Mouse (Mus musculus) heart, postnatal 10 days (tissue): ENCODE results near the gene Thada. TPM values are rescaled to one million over a fixed set of nuclear protein-coding genes. Genes with fewer than 3 reads are reported as not detected.
"Not testable (repeated sequence)": the region's sequence is repeated elsewhere in the genome, so short reads cannot be mapped to it uniquely, and the experiment has no call there.

Experiments
- DNase-seq, 2 experiments: peaks; one replicate each; pipeline ENCODE4 v3.0.0; 2021
- intact Hi-C: fragments of 180-260 bp; cut with DNase I; formaldehyde crosslinking; loops from one replicate; pipeline ENCODE4 v1.15.1; 2025
- total RNA-seq, 2 experiments: library from RNA; stranded (reverse); gene quantifications; 2 replicates each; pipeline ENCODE4 v1.2.3; 2021

Thada gene
- total RNA-seq, 2 experiments from 2014 or later: 8.8 to 11.7 TPM

DNA sequence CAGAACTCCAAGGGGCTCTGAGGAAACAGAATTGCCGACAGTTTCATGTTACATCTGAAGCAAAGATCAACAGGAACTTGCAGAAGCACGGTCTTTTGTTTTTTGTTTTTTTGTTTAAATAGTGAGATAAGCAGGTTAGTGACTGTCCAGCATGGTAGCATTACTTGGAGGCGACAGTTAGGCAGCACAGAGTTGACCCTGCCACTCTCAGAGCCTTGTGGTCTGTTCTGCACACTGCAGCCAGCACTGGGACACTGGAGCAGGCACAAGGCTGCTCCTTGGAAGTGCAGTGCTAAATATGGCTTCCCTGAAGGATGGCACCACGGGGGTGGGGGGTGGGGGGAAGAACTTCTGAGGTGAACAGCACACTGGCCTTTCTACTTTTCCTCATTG lies 271.0 kb downstream of the Thada start:
- intact Hi-C loops: no loop called here
- no peak for DNase-seq

DNA sequence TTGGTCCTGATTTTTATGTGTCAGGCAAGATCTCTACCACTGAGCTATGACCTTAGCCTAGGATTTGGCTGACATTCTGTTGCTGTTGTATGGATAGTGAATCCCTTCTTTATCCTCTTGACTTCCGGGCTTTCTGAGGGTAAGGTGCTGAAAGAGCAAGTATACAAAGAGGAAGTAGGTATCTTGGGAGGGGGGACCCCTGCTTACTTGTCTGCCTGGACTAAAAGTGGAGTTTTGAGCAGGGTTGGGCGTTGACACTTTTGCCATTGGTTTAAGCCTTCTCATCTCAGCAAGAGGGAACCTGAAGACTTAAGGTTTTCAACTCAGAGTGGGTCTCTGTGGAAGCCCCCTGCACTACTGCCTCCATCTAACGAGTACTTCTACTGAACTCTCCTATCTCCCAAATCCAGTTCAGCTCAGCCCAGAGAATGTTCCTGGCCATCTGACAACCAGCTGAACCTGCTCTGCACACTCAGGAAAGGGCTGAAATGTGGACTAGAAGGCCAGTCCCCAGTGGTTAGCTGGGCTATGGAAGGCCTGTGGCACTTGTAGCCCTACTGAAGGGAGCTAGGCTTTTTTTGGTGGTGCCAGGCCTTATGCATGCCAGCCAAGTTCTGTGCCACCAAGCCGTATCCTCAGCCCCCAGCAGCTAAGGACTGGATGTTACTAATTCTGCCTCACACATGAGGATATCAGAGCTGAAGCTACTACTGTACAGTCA lies 271.6 kb downstream of the Thada start:
- peak in 1 of 2 experiments; percentile 31 for DNase-seq
- intact Hi-C loops: no loop called here

DNA sequence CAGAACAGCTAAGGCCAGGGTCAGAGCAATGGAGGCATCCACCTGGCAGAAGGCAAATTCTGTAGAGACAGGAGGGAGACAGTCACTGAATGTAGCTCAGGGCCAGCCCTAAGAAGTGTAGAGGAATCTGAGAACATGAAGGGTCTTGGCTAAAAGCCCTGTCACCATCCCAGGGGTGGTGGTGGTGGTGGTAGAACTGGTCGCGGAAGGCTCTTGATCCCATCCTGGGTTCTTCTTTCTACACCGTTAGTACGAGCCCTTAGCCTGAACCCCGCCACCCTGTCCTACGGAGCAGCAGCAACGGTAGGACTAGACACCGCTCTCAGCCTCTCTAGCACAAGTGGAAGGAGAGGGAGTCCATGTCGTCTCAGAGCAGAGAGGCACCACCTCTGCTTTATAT lies 272.6 kb downstream of the Thada start:
- DNase-seq: no peak
- intact Hi-C loops: no loop called here

DNA sequence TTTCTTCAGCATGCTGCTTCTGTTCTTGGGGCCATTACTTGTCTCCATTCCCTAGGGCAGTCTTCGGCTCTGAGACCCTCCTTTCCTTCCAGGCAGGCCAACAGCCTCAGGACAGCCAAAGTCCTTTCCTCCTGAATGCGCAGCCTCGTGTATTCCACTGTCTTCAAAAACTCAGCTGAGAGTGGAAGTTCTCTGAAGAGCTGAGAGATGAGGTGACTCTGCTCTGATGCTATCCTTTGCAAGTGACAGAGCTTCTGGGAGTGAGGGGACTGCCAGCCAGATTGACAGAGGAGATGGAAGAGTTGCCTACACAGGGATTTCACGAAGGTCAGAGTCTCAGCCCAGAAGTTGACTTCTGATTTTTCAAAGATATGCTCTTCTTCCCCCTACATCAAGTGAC lies 274.1 kb downstream of the Thada start:
- intact Hi-C loops: loop anchor here (2.0 kb wide), 3 partner anchors 163 to 289 kb away; no protein-coding TSS in a partner anchor
- DNase-seq: no peak

DNA sequence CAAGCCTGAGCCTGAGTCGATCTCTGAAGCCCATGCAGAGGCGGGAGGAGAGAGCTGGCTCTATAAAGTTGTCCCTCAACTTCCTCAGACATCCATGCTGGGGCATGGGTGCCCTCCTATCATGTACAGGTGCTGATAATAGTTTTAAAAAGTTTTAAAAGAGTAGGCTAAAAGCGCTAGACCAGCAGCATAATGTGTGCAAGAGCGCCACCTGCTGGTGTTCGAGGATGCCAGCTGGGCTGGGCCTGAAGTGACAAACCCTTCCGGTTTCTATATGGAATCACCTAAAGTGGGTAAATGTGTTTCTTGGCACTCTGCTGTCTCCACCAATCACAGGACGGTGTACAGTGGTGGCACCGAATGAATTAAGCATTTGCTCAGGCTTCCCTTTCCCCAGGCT lies 275.1 kb downstream of the Thada start:
- intact Hi-C loops: loop anchor here (1.0 to 2.0 kb wide), 4 partner anchors 79 to 288 kb away; no protein-coding TSS in a partner anchor
- peak; percentile 89 to 94 for DNase-seq

DNA sequence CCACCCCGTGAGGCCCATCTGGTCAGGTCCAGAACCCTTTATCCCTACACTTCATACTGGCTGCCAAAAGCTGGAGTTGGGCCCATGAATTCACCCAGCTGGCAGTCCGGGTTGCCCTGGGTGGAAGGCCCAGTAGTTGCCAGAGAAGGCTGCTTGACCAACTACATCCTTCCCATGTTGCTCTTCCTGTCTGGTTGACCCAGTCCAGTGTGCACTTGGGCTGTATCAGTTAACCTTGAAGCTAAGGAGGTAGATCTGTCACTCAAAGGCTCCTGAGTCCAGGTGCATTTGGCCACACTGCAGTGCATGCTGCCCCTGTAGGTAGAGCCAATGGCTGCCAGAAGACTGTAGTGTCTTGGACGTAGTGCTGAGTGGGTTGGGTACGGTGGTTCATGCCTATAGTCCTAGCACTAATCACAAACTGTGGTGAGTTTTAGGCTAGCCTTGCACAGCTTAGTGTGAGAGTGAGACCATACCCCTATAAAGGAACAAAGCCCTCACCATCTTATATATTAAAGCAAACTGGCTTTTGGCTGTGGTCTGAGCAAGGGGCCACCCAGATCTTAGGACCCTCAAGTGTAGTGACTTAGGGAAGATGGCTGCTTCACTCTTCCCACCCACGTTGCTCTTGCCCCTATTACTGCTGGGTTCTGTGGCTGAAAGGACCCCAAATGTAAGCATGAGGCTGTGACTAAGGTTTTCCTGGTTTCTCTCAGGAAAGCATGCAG lies 276.7 kb downstream of the Thada start:
- DNase-seq: peak in 1 of 2 experiments; percentile 62
- intact Hi-C loops: no loop called here

DNA sequence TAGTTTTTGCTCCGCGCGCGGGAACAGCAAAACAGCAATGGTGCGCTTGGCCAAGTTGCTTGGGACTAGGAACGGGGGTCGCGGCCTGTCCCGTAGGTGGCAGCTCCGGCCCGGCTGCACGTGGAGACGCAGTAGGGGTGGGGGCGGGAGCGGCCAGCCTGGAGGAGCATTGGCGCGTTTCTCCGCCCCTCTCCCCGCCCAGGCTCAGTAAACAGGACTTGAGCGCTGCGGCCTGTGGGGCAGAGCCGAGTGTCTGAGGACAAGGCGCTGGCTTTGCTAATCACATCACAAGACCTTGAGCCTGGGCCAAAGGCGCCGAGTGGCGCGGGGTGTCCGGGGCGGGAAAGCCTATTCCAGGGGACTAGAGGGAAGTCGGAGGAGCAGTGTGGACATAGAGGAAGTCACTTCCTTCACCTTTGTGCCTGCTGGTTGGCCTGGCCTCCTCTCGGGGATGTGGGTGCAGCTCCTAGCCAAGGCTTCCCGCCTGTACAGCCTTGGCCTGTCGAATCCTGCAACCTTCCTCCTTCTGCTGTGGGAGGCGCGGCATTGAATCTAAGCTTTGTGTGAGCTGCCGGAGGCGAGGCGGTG lies 277.5 kb downstream of the Thada start:
- peak; percentile 96 to 97 for DNase-seq
- intact Hi-C loops: loop anchor here (1.0 kb wide), 1 partner anchor 215 kb away; no protein-coding TSS in a partner anchor

DNA sequence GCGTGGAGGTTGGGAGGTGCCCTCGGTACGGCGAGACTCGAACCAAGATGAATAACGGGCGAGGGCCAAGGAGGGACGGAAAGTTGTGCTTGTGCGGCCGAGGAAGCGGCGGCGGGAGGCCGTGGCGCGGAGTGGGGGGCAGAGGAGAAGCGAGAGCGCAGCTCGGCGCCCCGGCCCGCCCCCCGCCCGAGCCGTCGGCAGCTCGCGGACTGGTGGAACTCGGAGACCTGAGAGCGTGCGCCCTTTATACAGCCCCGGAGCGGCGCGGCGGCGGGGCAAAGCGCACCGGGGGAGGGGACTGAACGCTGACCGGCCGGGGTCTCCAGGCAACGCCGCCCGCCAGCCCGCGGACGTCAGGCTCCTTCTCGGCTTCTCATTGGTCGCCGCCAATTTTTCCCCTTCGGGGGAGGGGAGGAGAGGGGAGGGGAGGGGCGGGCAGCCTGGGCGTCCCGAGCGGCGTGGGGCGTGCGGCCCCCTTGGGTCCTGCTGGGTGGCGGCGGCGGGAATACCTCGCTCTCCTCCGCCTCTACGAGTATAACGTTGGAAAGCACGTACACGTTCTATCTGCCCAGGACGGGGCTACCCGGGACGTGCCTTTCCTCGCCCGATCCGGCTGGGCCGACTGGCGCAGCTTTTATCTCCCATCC lies 278.2 kb downstream of the Thada start, which contains the start of gene Zfp36l2:
Zfp36l2 (minus strand) TSS at position 221 of the 647 bp plus-strand sequence.
- peak; percentile 95 to 97 for DNase-seq
- intact Hi-C loops: loop anchor here (1.0 kb wide), 1 partner anchor 215 kb away; no protein-coding TSS in a partner anchor

DNA sequence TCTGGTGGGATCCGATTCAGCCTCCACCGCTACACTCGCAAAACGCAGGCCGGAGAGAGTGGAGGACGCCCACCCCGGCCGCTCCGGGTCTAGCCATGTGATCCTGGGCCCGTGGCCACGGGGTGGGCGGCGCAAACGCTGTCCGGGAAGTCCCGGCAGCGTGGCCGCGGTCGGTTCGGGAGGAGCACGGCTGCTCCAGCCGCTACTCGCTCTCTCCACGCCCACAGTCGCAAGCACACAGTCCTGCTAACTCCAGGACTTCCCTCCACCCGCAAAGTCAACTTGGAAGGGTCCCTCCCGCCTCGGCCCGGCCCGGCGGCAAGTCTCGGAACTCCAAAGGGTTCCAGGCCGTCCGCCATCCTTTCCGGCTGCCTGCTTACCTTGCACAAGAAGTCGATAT lies 278.7 kb downstream of the Thada start:
- DNase-seq, intact Hi-C loops: not testable (repeated sequence)

DNA sequence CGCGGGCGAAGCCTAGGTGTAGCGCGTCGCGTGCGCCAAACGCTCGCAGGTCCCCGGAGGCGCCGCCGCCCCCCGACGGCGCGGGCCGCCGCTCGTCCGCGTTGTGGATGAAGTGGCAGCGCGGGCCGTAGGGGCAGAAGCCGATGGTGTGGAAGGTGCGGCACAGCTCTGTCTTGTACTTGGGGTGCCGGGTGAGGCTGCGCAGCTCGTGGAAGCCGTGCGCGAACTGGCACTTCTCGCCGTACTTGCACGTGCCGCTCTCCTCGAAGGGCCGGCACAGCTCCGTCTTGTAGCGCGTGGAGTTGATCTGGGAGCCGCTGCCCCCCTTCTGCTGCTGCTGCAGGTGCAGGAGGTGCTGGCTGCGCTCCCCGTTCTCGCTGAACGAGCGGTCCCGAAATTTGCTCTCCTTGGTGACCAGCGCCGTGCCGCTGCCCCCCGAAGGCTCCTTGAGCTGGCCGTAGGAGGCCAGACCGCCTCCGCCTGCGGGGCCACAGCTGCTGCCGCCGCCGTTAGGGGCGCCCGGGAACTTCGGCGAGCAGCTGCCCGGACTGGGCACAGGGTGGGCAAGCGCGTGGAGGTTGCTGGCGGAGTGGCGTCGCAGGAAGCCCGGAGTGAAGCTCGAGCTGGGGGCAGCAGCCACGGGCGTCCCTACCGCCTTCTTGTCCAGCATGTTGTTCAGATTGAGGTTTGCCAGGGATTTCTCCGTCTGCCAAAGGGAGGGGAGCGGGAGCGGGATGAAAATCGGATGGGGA lies 279.4 kb downstream of the Thada start:
- intact Hi-C loops: no loop called here

DNA sequence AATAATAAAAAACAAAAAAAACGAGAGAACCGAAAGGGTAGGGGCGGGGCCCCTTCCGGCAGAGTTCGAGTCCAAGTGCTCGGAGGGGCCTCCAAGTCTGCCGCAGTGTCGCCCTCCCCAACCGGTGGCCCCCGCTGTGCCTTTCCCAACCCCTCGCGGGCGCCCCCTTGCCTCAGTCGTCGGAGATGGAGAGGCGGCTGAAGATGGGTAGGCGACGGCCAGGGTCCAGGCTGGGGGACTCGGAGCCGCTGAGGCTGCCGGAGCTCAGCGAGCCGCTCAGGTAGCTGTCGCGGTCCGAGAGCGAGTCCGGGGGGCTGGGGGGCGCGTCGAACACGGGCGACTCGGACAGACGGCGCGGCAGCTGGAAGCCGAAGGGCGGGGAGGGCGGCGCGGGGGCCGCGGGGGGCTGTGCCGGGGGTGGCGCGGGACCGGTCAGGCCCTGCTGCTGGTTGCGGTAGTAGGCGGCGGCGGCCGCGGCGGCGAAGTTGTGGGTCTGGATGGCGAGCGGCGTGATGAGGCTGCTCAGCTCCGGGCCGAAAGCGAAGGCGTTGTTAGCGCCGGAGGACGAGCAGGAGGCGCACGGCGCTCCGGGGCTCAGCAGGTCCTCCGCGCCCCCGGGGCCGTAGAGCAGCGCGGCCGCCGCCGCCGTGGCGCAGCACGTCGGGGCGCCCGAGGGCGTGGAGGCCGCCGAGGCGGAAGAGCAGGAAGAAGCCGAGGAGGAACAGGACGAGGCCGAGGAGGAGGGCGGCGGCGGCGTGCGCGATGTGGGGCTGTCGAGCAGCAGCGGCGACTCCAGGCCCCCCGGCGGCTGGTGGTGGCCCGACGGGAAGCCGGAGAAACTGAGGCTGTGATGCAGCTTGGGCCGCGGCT lies 280.2 kb downstream of the Thada start:
- intact Hi-C loops: no loop called here
- peak; percentile 72 to 75 for DNase-seq

More for the DNA sequence above, 279.4 kb downstream of the Thada start:
- peak; percentile 74 to 76 for DNase-seq

DNA sequence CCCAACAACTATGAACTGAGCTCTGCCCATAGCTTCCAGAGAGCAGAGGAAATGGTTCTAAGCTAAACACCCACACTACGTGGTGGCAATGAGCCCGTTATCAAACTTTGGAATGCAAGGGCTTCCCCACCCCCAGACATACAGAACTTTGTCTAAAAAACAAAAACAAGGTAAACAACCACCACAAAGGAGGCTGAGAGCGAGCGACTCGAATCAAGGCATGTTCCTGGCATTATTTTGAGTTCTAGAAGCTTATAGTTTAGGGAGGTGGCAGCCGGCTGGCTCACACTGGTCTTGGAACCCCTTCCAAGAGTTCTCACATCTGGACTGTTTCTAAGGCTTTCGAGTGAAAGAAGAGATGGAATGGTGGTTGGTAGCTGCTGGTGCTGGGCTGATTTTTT lies 281.0 kb downstream of the Thada start:
- intact Hi-C loops: no loop called here
- DNase-seq: peak; percentile 40 to 51

DNA sequence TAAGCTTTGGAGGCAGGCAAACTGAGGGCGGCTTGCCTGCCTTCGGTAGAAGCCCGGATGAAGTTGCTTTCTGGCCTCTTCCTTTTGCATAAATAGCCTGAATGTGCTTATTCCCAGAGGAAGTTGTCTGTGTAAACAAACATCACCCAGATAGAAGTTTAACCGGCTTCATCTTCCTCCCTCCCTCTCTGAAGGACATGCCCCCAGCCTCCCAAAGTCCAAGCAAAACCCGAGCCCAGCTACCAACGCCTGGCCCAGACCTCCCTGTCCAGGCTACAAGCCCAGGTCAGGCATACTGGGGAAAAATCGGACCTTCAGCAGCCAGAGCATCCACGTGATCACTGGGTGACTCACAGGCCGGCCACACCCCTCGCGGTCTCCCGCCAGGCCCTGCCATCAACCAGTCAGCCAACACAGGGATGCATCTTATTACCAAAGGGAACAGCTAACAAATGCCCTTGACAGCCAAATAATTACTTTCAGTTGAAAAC lies 282.7 kb downstream of the Thada start:
- intact Hi-C loops: no loop called here
- DNase-seq: peak; percentile 93

DNA sequence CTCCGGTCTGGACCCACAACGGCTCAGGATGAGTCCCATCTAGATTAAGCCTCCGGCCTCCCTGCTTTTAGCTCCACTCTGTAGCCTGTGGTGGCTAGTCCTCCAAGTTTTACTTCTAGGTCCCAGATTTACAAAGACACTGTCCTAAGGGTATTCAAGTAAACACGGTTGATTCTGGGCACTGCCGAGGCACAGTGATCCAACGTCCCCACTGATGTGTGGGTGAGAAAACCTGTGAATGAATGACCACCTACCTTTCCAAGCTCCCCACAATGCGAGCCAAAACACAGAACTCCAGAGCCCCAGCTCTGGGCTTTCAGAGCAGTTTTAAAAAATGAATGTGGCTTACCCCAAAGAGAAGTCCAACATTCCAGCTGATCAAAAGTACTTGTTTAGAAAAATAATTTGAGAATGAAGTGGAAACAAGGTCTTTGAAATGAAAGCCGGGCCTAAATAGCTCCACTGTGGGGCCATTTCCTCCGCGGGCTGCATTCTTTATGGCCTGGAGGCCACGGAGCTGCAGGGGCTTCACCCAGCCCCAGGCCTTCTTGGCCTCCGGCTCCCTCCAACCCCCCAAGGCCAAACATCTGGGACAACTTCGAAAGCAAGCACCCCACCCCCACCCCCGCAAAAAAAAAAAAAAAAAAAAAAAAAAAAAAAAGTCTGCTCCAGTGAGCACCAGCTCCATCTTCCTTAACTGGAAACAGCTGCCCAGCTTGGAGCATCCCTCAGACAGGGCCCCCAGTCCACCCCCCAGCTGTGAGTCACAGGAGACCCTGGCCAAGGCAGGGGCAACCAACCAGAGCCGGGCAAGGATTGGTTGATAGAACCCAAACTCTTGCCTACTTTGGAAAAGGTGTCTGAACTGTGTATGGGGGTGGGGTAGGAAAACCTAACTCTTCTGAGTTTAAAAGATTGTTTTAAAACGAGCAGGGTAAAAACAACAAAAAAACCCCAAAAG lies 283.4 kb downstream of the Thada start:
- DNase-seq: peak in 1 of 2 experiments; percentile 57
- intact Hi-C loops: no loop called here

DNA sequence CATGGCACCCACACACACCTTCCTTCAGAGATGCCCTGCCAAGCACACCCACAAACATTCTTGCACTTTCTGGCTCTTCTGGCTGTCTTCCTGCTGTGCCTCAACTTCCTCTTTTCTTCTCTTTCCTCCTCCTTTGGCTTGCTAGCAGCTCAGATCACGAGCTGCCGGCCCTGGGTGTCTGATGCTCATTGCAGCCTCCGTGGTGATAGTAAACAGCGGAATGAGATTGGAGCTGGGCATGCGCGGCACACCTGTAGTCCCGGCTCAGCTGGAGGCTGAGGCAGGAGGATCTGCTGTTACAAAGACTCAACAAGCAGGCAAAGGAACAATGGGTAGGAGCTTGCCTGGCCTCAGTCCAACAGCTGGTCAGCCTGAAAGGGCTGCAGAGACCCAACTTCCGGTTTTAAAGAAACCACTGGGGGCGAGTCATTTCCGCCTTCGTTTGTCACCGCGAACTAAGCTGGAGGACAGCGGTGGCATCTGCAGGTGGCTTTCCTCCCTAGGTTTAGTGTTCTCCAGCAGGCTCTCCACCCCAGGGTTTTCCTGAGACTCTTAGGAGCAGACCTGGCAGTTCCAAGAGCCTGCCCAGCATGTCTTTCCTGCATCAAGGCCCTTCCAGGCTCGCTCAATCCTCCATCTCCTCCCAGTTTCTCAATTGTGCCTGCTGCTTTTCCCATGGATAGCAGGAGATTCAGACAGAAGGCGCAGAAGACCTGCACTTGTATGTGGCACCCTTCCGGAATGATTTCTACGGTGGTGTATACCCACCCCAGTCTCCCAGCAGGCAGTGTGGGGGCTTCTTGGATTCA lies 284.3 kb downstream of the Thada start:
- intact Hi-C loops: no loop called here
- DNase-seq: peak; percentile 71 to 75

DNA sequence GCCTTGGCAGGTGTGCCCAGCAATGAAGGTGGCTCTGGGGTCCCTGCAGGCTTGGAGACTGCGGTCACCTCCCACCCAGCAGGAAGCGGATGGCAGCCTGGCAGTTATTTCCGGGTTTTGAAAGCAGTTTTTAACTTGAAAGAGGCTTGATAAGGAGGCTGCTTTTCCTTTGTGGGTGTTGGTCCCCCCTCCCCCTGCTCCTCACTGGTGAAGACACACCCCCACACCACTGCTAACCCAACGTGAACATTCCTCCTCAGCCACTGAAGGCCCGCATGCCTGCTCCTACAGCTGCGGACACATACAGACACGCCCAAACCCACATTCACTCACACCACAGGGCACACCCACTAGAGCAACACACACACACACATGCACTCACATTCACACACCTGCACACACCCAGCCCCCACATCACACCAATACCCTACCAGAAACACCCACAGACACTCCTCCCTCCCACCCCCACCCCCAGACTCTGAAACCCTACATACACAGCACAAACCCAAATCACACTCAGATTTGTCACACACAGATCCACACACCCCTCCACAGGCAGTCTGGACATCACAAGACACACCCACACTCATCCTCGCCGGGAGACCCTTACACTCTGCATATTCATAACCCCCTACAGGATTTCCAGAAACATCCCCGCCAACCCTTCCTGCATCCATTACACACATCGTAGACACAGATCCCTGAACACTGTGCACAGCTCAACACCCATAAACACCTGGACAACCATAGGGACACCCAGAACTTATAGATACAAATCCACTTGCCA lies 285.1 kb downstream of the Thada start:
- peak in 1 of 2 experiments; percentile 58 for DNase-seq
- intact Hi-C loops: no loop called here
